Mouse (Mus musculus) thymus, postnatal 14 days (tissue): Measurements from ENCODE around the gene Zfp619.
A peak's percentile ranks its signal among the peaks of the same experiment; 100 is the strongest.
"Not testable (repeated sequence)": the region's sequence is repeated elsewhere in the genome, so short reads cannot be mapped to it uniquely, and the experiment has no call there.

ENCODE experiments used
- DNase-seq: peaks from one replicate; pipeline ENCODE4 v3.0.0; 2021

Zfp619 gene

DNA sequence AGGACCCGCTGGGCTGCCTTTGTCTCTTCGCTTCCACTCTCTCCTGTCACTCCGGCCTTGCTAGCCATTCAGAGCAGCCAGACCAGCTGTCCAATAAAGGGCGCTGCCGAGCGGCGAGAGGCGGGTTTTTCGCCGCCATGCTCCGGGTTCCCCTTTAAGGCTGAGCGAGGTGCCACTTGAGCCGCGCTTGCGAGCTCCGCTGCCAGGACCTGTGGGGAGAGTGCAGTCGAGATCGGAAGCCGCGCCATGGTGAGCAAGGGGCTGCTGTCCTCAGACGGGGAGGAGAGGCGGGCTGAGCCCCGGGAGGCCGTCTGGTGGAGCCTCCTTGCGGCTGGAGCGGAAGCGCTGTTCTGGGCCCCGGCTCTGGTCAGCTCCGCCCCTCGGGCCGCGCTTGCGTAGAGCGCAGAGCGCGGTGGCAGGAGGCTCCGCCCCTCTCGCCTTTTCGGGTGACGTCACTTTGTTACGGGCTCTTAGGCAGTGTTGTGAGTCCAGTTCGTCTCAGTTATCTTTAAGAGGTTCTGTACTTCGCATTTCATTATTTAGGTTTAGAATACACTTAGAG lies at the start of gene Zfp619:
Zfp619 (plus strand) TSS at position 151 of the 562 bp plus-strand sequence.
- DNase-seq, result peak; percentile 93

- no peak for DNase-seq
These were observed 38.6 kb upstream of the Zfp619 start for GRCm38 (mm10) chr7:39479013-39479412.

DNA sequence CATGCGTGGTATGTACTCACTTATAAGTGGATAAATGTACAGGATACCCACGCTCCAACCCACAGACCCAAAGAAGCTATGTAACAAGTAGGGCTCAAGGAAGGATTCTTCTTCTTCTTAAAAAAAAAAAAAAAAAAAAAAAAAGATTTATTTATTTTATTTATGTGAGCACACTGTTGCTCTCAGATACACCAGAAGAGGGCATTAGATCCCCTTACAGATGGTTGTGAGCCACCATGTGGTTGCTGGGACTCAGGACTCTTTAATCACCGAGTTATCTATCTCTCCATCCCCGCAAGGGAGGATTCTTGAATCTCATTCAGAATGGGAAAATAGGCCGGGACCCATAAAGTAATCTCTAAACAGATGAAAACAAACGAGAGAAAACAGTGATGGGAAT lies 33.2 kb upstream of the Zfp619 start:
- no peak for DNase-seq

DNA sequence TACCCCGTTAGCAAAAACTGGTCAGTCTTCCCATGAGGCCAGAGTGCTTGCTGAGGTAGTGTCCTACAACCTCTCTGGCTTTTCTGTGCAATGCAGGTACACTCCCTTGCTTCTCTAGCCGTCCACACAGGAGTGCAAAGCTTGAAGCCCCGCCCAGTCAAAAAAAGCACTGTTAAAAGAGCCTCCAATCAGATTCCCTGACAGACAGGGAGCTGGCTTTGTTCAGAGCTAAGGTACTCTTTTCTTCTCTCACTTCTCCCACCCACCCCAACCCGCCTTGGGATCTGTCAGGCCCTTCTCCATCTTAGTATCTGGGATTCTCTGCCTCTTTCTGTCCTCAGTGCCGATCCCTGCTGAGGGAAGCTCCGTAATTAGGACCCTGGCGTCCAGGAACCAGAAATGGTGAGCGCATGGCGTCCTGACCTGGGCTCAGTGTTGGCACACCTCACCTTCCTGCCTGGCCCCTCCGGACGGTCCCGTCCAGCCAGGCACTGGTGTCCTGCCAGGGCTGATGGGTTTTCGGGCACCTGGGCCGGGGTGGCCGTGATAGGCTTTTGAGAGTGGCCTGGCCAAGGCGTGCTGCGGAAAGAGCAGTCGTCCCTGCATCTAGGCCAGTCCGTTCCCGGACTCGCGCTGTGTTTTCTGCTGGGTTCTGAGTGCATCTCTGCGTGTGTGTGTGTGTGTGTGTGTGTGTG lies 30.3 kb upstream of the Zfp619 start:
- DNase-seq, result no peak

DNA sequence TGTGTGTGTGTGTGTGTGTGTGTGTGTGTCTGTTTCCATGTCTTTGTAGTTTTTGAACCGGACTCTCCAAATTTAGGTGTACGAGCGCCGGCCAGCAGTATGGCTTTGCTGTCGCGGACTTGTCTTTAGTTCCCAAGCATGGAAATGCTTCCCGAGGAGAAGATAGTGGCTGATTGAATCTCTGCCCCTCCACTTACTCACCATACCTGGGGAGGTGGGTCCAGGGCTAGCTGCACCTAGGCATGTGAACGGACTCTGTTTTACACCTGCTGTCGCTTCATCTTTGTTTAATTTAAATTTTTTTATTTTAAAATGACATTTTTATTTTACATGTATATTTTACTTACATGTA lies 29.7 kb upstream of the Zfp619 start:
- no peak for DNase-seq

DNA sequence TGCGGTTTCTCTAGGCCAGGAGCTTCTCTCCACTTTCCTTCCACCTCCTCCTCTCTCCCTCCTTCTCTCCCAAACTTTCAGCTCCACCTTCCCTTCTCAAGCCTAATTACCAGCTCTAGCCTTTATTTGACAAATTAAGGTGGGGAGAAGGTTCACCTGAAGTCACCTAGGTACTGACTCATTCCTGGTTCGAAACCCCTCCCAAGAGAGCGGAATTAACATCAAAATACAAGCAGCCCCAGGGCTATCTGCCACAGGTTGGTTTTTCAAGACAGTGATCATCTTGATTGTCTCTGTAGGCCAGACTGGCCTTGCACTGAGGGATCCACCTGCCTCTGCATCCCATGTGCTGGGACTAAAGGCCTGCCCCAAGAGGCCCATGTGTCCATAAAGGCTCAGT lies 22.9 kb upstream of the Zfp619 start:
- DNase-seq, result no peak

DNA sequence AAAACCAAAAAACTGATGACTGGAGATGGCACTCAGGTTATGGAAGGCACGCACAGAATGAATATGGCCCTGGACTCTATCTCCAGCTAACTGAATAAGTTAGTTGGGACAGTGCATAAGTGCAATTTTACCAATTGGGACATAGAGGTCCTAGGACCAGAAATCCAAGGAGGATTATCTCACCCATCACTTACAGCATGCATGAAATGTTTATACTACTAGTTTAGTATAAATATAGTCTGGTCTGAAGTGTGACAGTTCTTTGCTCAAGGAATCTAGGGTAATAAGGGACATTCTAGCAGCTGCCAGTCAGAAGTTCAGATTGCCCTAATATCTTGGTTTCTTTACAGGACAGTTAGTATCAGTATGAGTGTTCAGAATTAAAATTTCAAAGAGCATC lies 13.5 kb upstream of the Zfp619 start:
- DNase-seq, result no peak

DNA sequence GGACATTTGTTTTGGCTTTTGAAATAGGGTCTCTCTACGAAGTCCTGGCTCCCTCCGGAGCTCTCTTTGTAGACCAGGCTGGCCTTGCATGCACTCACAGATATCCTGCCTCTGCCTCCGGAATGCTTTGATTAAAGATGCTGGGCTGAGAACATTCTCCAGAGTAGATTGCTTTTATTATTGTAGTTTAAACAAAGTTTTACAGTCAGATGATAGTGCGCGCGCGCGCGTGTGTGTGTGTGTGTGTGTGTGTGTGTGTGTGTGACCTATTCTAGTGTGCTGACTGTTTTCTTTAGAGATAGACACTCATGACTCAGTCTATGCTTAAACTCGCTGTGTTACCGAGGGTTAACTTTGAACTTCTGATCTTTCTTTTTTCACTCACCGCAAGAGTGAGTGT lies 796 bp downstream of the Zfp619 start:
- peak; percentile 24 for DNase-seq

DNA sequence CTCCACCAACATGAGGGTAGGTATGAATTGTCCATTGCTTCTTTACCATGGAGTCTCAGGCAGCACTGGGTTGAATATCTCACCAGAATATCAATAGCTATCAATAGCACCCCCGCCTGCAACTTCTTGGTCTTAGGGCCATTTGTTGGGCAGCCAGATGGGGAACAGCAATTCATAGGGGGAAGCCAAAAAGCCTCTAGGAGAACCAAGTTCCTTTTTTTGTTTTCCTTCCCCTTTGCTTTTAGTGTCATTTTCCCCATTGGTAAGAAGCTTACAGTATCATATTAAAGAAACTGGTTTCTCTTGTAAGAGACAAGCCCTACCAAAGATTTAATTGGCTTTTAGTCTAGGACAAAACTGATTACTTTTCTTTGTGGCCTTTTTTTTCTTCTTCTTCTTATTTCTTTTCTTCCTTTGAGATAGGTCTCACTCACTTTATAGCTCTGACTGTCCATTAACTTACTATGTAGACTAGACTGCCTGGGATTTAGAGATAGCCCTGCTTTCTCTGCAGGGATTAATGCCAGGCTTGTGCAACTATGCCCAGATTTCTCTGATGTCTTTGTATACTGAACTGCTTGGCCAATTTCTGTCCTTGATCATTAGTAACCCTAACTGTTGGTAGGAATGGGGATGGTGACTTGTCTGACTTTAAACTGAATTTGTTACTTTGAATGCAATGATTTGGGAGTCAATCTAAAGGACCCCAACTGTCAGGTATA lies 6.3 kb downstream of the Zfp619 start:
- no peak for DNase-seq

DNA sequence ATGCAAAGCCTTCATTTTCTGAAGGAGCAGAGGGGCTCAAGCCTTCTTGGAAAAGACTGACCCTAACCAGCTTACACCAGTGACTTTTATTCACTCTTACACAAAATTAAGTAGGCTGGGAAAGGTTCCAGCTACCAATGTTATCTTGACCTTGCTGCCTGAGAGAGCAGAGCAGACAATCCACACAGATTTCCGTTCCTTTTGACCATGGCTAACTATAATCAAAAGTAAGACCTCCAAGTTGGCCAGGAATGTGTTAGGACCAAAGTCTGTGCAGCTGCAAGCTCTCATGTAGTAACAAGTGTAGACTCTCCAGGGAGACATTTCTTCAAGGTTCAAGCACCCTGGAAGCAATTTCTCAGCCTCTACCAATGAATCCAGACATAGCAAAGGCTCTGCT lies 25.6 kb downstream of the Zfp619 start:
- DNase-seq, result no peak

DNA sequence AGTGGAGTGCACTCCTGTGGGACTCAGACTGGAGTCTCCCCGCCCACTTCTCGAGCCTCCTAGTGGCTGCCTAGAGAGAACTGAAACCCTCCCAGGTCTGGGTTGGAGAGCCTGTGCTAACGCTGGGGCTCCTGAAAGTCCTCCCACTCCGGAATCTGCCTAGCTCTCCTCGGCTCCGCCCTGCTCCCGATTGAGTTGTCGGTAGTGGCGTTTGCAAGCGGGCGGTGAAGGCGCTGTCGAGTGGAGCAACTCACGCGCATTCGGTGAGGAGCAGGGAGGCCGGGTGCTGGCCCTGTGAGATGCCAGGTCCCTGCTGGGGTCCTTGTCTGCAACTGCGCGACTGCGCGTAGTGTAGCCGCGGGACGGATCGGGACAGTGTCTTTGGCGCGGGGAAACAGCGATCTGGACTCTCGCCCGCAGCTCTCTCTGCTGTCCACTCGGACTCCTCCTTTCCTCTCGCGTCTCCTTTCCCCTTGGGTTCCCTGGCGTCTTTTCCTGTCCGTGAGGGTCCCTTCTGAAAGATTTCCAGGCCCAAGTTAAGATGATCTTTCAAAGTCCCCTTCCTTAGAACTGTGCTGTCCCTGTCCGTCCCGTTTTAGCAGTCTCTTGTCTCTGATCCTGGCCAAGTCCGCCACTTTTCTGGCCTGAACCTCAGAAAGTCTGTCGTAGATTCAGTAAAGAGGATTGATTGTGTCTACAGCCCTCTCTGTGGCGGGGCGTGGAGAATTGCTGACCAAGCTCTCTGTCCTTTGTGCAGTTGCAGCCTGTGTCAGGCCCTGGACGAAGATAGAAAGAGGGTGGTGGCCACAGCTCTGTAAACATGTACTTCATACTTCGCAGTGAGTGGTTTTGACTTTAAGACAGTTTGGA lies 26.9 kb downstream of the Zfp619 start:
- DNase-seq, result peak; percentile 65

- no peak for DNase-seq
These were observed 27.6 kb downstream of the Zfp619 start for GRCm38 (mm10) chr7:39545134-39545533.

- DNase-seq, result no peak
These were observed 31.8 kb downstream of the Zfp619 start for GRCm38 (mm10) chr7:39549336-39549735.

GRCm38 (mm10) chr7:39551976-39552891 lies 34.7 kb downstream of the Zfp619 start:
- DNase-seq, result peak; percentile 95

DNA sequence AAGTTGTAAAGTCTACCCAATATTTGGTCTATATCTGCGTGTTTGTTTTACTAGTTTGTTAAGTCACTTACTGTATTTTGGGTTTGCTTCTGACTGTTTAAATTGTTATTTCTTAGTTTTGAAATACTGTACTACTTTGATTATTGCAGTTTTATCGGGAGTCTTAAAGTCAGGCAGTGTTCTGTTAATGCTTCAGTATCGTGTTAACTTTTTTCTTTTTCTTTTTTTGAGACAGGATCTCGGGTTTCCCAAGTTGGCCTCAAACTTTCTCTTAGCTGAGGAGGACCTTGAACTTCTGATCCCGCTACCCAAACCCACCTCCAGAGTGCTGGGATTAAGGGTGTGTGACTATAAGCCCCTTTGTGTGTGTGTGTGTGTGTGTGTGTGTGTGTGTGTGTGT lies 35.4 kb downstream of the Zfp619 start:
- DNase-seq, result peak; percentile 22

DNA sequence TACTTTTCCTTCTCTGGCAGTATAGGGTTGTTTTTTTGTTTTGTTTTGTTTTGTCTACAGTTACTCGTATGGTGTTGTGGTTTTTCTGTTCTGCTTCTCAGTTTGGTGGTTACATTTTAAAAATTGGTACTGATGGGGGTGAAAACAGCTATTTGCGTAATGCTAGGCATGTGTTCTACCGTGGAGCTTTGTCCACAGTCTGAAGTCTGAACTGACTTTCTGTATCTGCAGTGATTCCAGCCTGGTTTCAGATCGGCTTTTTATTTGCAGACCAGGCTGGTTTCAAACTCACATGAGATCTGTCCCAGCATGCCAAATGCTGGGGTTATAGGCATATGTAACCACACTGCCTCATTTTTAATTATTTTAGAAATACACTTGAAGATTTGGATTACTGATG lies 36.3 kb downstream of the Zfp619 start:
- DNase-seq, result no peak

- DNase-seq, result no peak
These were observed 62.5 kb downstream of the Zfp619 start for GRCm38 (mm10) chr7:39580066-39580465.

DNA sequence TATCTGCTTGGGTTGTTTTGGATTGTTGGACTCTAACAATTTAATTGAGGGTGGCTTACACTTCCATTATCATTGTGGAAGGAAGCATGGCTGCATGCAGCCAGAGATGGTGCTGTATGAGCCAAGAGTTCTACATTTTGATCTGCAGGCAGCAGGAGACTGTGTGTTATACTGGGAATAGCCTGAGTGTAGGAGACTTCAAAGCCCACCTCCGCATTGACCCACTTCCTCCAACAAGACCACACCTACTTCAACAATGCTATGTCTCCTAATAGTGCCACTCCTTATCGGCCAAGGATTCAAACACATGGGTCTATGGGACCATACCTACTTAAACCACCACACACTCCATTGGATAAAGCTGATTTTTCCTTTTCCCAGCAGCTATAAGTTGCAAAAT lies 63.0 kb downstream of the Zfp619 start:
- DNase-seq, result no peak

DNA sequence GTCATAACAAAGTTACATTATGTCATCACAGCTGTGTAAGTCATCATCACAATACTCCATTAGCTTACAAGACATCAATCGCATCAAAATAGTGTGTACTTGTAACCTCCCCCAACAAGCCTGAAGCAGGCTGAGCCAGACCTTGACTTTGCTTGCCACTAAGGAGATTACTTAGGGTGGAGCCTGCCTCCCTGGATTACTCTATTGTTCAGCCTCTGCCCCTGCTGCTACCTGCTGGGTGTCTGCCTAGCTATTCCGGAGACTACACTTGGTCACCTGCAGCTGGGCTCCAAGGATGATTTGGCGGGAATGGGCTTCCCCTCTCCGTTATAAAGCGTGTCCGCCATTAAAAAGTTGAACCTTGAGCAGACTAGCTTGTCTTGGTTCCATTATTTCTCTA lies 69.3 kb downstream of the Zfp619 start:
- DNase-seq, result not testable (repeated sequence)

- DNase-seq, result no peak
These were observed 70.5 kb downstream of the Zfp619 start for GRCm38 (mm10) chr7:39588037-39588436.

DNA sequence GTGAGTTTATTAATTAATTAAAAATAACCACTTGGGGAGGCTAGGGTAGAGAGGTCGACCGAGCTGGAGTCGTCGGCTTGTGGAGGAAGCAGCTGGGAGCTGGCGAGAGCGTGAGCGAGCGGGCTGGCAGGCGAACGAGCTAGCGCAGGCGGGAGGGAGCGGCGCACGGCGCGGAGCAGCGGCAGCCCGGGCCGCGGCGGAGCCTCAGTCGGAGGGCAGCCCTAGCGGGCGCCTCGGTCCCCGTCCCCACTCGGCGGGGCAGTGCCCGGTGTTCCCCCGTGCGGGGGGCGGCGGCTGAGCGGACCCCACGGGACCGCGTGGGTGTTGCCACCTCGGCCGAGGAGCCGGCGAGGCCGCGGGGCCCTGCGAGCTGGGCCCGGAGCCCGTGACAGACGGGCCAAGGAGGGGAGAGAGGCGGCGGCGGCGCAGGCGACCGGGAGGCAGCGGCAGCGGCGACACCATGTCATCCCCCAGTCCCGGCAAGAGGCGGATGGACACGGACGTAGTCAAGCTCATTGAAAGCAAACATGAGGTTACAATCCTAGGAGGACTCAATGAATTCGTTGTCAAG lies 71.0 kb downstream of the Zfp619 start:
- peak; percentile 6 for DNase-seq

DNA sequence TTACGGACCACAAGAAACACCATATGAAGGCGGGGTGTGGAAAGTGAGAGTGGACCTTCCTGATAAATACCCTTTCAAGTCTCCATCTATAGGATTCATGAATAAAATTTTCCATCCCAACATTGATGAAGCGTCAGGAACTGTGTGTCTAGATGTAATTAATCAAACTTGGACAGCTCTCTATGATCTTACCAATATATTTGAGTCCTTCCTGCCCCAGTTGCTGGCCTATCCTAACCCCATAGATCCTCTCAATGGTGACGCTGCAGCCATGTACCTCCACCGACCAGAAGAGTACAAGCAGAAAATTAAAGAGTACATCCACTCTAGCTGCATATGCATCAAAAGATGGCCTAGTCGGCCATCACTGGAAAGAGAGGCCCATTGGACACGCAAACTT lies 71.5 kb downstream of the Zfp619 start:
- DNase-seq, result not testable (repeated sequence)
